Mouse (Mus musculus) forebrain, embryonic 15.5 days (tissue): ENCODE data around the gene Scarf2. TPM values are rescaled to one million over a fixed set of nuclear protein-coding genes. Genes with fewer than 3 reads are reported as not detected.

Experiments used
- ATAC-seq: fragments of 200-750 bp; cut with Nextera tagmentation; replicated peaks from 2 replicates; pipeline ENCODE4 v1.8.0; 2017; ENCODE audit warnings: mild to moderate bottlenecking, moderate TSS enrichment, moderate library complexity
- H3K27ac ChIP-seq: fragments of 300-500 bp; sonication (generic); replicated peaks from 2 replicates; pipeline ENCODE4 v1.5.1; 2015; ENCODE audit warnings: mild to moderate bottlenecking, inconsistent platforms
- H3K27me3 ChIP-seq: fragments of 300-500 bp; sonication (generic); 2 replicates; pipeline ENCODE4 v1.6.1; 2015; ENCODE audit warnings: inconsistent platforms
- H3K36me3 ChIP-seq: fragments of 300-500 bp; sonication (generic); 2 replicates; pipeline ENCODE4 v1.6.1; 2015; ENCODE audit warnings: mild to moderate bottlenecking, inconsistent platforms
- H3K4me1 ChIP-seq: fragments of 300-500 bp; sonication (generic); 2 replicates; pipeline ENCODE4 v1.6.1; 2015; ENCODE audit warnings: inconsistent platforms
- H3K4me2 ChIP-seq: fragments of 300-500 bp; sonication (generic); replicated peaks from 2 replicates; pipeline ENCODE4 v1.6.1; 2015; ENCODE audit warnings: mild to moderate bottlenecking, inconsistent platforms
- H3K4me3 ChIP-seq: fragments of 300-500 bp; sonication (generic); 2 replicates; pipeline ENCODE4 v1.5.1; 2015; ENCODE audit warnings: mild to moderate bottlenecking, inconsistent platforms
- H3K9ac ChIP-seq: fragments of 300-500 bp; sonication (generic); replicated peaks from 2 replicates; pipeline ENCODE4 v1.6.1; 2015; ENCODE audit warnings: mild to moderate bottlenecking, inconsistent platforms
- H3K9me3 ChIP-seq: fragments of 300-500 bp; sonication (generic); 2 replicates; pipeline ENCODE4 v1.6.1; 2016; ENCODE audit warnings: inconsistent platforms
- WGBS: fragments of 180-500 bp; shearing (Covaris S2); methylation state at CpG from one replicate; pipeline ENCODE4 v1.1.7; 2015; ENCODE audit warnings: mixed read lengths; 5-methylcytosine and 5-hydroxymethylcytosine counted together
- polyA plus RNA-seq: library from polyadenylated mRNA; unstranded; fragments of >200 nt; fragmentation: Nextera tagmentation; extraction: Ambion mirVana; gene quantifications from 2 replicates; pipeline ENCODE4 v1.2.1, GENCODE M21; 2015

Scarf2 gene
- polyA plus RNA-seq, 1 experiment from 2014 or later: 1.3 TPM

- no peaks in the 10 kb centered on the region for H3K36me3 ChIP-seq
- no peak for ATAC-seq
- WGBS: 5% methylated on average over 7 of the region's 7 CpGs
- H3K27ac ChIP-seq: no peak overlapping the region
- H3K4me3 ChIP-seq: 0 out of 2 replicates have a peak overlapping the region, but pooled peaks have one; percentile 38
- H3K4me2 ChIP-seq: peak overlapping the region; percentile 57; the same call in 1 of the 2 replicates
- H3K9me3 ChIP-seq: no peaks in the 10 kb centered on the region
- H3K4me1 ChIP-seq: peaks cover 58% of the 10 kb centered on the region
- H3K9ac ChIP-seq: no peak overlapping the region
- peaks cover 91% of the 10 kb centered on the region for H3K27me3 ChIP-seq
Observed at GRCm38 (mm10) chr16:17801777-17802455, 4.8 kb downstream of the Scarf2 start.

- peak overlapping the region; percentile 39 for H3K9ac ChIP-seq
- H3K4me3 ChIP-seq: peak overlapping the region; percentile 38
- H3K4me2 ChIP-seq: peak overlapping the region; percentile 57
- 1% methylated on average over 18 of the region's 18 CpGs for WGBS
- H3K9me3 ChIP-seq: no peaks in the 10 kb centered on the region
- no peaks in the 10 kb centered on the region for H3K36me3 ChIP-seq
- H3K4me1 ChIP-seq: peaks cover 54% of the 10 kb centered on the region
- no peak for ATAC-seq
- H3K27me3 ChIP-seq: peaks cover 87% of the 10 kb centered on the region
- no peak overlapping the region for H3K27ac ChIP-seq
Observed at GRCm38 (mm10) chr16:17802456-17802838, 5.4 kb downstream of the Scarf2 start.

GRCm38 (mm10) chr16:17802839-17803674 lies 6.0 kb downstream of the Scarf2 start:
- no peaks in the 10 kb centered on the region for H3K9me3 ChIP-seq
- H3K27ac ChIP-seq: no peak overlapping the region
- WGBS: 1% methylated on average over 83 of the region's 83 CpGs
- H3K27me3 ChIP-seq: peaks cover 81% of the 10 kb centered on the region
- 0 out of 2 replicates have a peak, but pooled peaks have one; percentile 3 for ATAC-seq
- peak overlapping the region; percentile 39 for H3K9ac ChIP-seq
- H3K36me3 ChIP-seq: no peaks in the 10 kb centered on the region
- H3K4me3 ChIP-seq: peak overlapping the region; percentile 38
- peaks cover 54% of the 10 kb centered on the region for H3K4me1 ChIP-seq
- H3K4me2 ChIP-seq: peak overlapping the region; percentile 57

GRCm38 (mm10) chr16:17803675-17804448 lies 6.8 kb downstream of the Scarf2 start:
- Histone ChIP-seq H3K27me3 (peaks cover 73% of the 10 kb centered on the region), H3K27ac (no peak overlapping the region), H3K36me3 (no peaks in the 10 kb centered on the region), H3K4me3 (peak overlapping the region; percentile 38), H3K4me1 (peaks cover 47% of the 10 kb centered on the region), H3K9ac (peak overlapping the region; percentile 14; the same call in 1 of the 2 replicates), H3K9me3 (no peaks in the 10 kb centered on the region), H3K4me2 (peak overlapping the region; percentile 57)
- 8% methylated on average over 33 of the region's 33 CpGs for WGBS
- ATAC-seq: no peak

- H3K27ac ChIP-seq: no peak overlapping the region
- peaks cover 66% of the 10 kb centered on the region for H3K27me3 ChIP-seq
- H3K4me1 ChIP-seq: peaks cover 50% of the 10 kb centered on the region
- 1% methylated on average over 33 of the region's 33 CpGs for WGBS
- no peaks in the 10 kb centered on the region for H3K9me3 ChIP-seq
- H3K36me3 ChIP-seq: no peaks in the 10 kb centered on the region
- peak overlapping the region; percentile 14; the same call in 1 of the 2 replicates for H3K9ac ChIP-seq
- ATAC-seq: no peak
- peak overlapping the region; percentile 38 for H3K4me3 ChIP-seq
- H3K4me2 ChIP-seq: peak overlapping the region; percentile 56
Observed at GRCm38 (mm10) chr16:17804449-17804912, 7.4 kb downstream of the Scarf2 start.

- no peaks in the 10 kb centered on the region for H3K9me3 ChIP-seq
- H3K27me3 ChIP-seq: peaks cover 61% of the 10 kb centered on the region
- H3K36me3 ChIP-seq: no peaks in the 10 kb centered on the region
- peaks cover 55% of the 10 kb centered on the region for H3K4me1 ChIP-seq
- no peak for ATAC-seq
- H3K4me2 ChIP-seq: peak overlapping the region; percentile 56
- H3K4me3 ChIP-seq: peak overlapping the region; percentile 38
- H3K9ac ChIP-seq: no peak overlapping the region
- WGBS: 6% methylated on average over 7 of the region's 7 CpGs
- no peak overlapping the region for H3K27ac ChIP-seq
Observed at GRCm38 (mm10) chr16:17804982-17805381, 7.9 kb downstream of the Scarf2 start.

GRCm38 (mm10) chr16:17806581-17807191 lies 9.6 kb downstream of the Scarf2 start:
- H3K4me2 ChIP-seq: peak overlapping the region; percentile 96
- H3K9me3 ChIP-seq: no peaks in the 10 kb centered on the region
- WGBS: under 1% methylated on average over 50 of the region's 50 CpGs
- H3K4me1 ChIP-seq: peaks cover 60% of the 10 kb centered on the region
- ATAC-seq: peak; percentile 27
- H3K4me3 ChIP-seq: peak overlapping the region; percentile 75
- H3K9ac ChIP-seq: peak overlapping the region; percentile 85
- H3K27ac ChIP-seq: peak overlapping the region; percentile 93
- H3K36me3 ChIP-seq: no peaks in the 10 kb centered on the region
- peaks cover 47% of the 10 kb centered on the region for H3K27me3 ChIP-seq

GRCm38 (mm10) chr16:17807192-17808009 lies 10.3 kb downstream of the Scarf2 start:
- Histone ChIP-seq H3K4me2 (peak overlapping the region; percentile 96), H3K4me1 (peaks cover 56% of the 10 kb centered on the region), H3K4me3 (peak overlapping the region; percentile 75), H3K36me3 (no peaks in the 10 kb centered on the region), H3K9me3 (no peaks in the 10 kb centered on the region), H3K27me3 (peaks cover 40% of the 10 kb centered on the region), H3K9ac (peak overlapping the region; percentile 85), H3K27ac (peak overlapping the region; percentile 93)
- ATAC-seq: peak; percentile 92
- WGBS: under 1% methylated on average over 72 of the region's 73 CpGs

- no peak overlapping the region for H3K4me3 ChIP-seq
- H3K9me3 ChIP-seq: no peaks in the 10 kb centered on the region
- ATAC-seq: no peak
- 82% methylated on average over 4 of the region's 4 CpGs for WGBS
- peaks cover 28% of the 10 kb centered on the region for H3K27me3 ChIP-seq
- no peak overlapping the region for H3K4me2 ChIP-seq
- H3K27ac ChIP-seq: peak overlapping the region; percentile 72; the same call in 1 of the 2 replicates
- H3K9ac ChIP-seq: no peak overlapping the region
- H3K36me3 ChIP-seq: no peaks in the 10 kb centered on the region
- H3K4me1 ChIP-seq: peaks cover 39% of the 10 kb centered on the region
Observed at GRCm38 (mm10) chr16:17809125-17809524, 12.0 kb downstream of the Scarf2 start.

GRCm38 (mm10) chr16:17809711-17810110 lies 12.6 kb downstream of the Scarf2 start:
- Histone ChIP-seq H3K9ac (no peak overlapping the region), H3K27me3 (peaks cover 22% of the 10 kb centered on the region), H3K4me2 (no peak overlapping the region), H3K4me3 (no peak overlapping the region), H3K27ac (peak overlapping the region; percentile 72), H3K4me1 (peaks cover 33% of the 10 kb centered on the region), H3K9me3 (no peaks in the 10 kb centered on the region), H3K36me3 (no peaks in the 10 kb centered on the region)
- WGBS: 14% methylated on average over 7 of the region's 7 CpGs
- no peak for ATAC-seq
